Comparison of ENCODE assay signal across 8 mouse cellular contexts in genomic region chr11:120713580-120714518, GRCm38 (mm10). TPM values are rescaled to one million over a fixed set of nuclear protein-coding genes. Genes with fewer than 3 reads are reported as not detected.
A peak's percentile ranks its signal among the peaks of the same experiment; 100 is the strongest.
DNase-seq lines count a peak whose midpoint lies in the region; ATAC-seq lines count a peak whose summit lies in the region.

Gene Cenpx (minus strand): TSS chr11:120713738.
Gene Lrrc45 (plus strand): TSS chr11:120713925.

- intact Hi-C loops in heart, postnatal 14 days (cut with DNase I) = loop anchor here (2.0 to 5.0 kb wide), 4 partner anchors 95 to 227 kb away; no protein-coding TSS in a partner anchor

- H3K4me2 ChIP-seq in forebrain, embryonic 14.5 days (ENCODE audit: low read length) = peak within 1 kb of the TSS; percentile 94
- peak within 1 kb of the TSS; percentile 100 for H3K4me2 ChIP-seq in neural tube, embryonic 15.5 days

- 4% methylated on average over 53 of the region's 53 CpGs for WGBS in forebrain, embryonic 14.5 days
- 2% methylated on average over 53 of the region's 53 CpGs for WGBS in neural tube, embryonic 15.5 days

- DNase-seq in ES-CJ7 (ENCODE audit: low read depth, low spot score) = peak; percentile 98
- DNase-seq in cerebellum, adult 11 months = peak; percentile 95
- DNase-seq in forebrain, embryonic 14.5 days (ENCODE audit: low spot score) = peak; percentile 100
- peak; percentile 94 to 95 for DNase-seq in heart, postnatal 14 days
- peak; percentile 98 for DNase-seq in layer of hippocampus, adult 11-12 months (ENCODE audit: low spot score)
- peak; percentile 99 for DNase-seq in lung, adult 18-20 months
- DNase-seq in testis, postnatal 14 days (ENCODE audit: low spot score) = peak; percentile 98

- peak within 1 kb of the TSS; percentile 50 for H3K4me3 ChIP-seq in forebrain, embryonic 14.5 days (ENCODE audit: low read depth, low read length)
- H3K4me3 ChIP-seq in neural tube, embryonic 15.5 days (replicated peaks) = peak within 1 kb of the TSS; percentile 67

- ATAC-seq in forebrain, embryonic 14.5 days = peak; percentile 98
- peak; percentile 97 for ATAC-seq in neural tube, embryonic 15.5 days (ENCODE audit: low FRiP score)

- H3K27me3 ChIP-seq in forebrain, embryonic 14.5 days (replicated peaks; ENCODE audit: control insufficient read depth, insufficient read depth, low read length) = no peaks in the 10 kb centered on the region
- no peaks in the 10 kb centered on the region for H3K27me3 ChIP-seq in neural tube, embryonic 15.5 days (replicated peaks)

- H3K9ac ChIP-seq in forebrain, embryonic 14.5 days (ENCODE audit: low read length) = peak within 1 kb of the TSS; percentile 75
- peak within 1 kb of the TSS; percentile 69 for H3K9ac ChIP-seq in neural tube, embryonic 15.5 days (replicated peaks)

- H3K27ac ChIP-seq in forebrain, embryonic 14.5 days (ENCODE audit: low read depth, low read length) = peak within 1 kb of the TSS; percentile 63
- H3K27ac ChIP-seq in neural tube, embryonic 15.5 days (replicated peaks) = peak within 1 kb of the TSS; percentile 84

- peaks cover 9% of the 10 kb centered on the region for H3K4me1 ChIP-seq in forebrain, embryonic 14.5 days (ENCODE audit: control insufficient read depth, insufficient read depth, low read length)
- H3K4me1 ChIP-seq in neural tube, embryonic 15.5 days = peaks cover 37% of the 10 kb centered on the region

- H3K36me3 ChIP-seq in forebrain, embryonic 14.5 days (ENCODE audit: control insufficient read depth, insufficient read depth, low read length) = peaks cover 51% of the 10 kb centered on the region
- peaks cover 41% of the 10 kb centered on the region for H3K36me3 ChIP-seq in neural tube, embryonic 15.5 days

- H3K9me3 ChIP-seq in forebrain, embryonic 14.5 days (replicated peaks; ENCODE audit: control insufficient read depth, low read length) = no peaks in the 10 kb centered on the region
- no peaks in the 10 kb centered on the region for H3K9me3 ChIP-seq in neural tube, embryonic 15.5 days (replicated peaks)

RNA-seq across cellular contexts. Expression of gene Cenpx, which starts in this region (rescaled TPM):
- polyA plus RNA-seq in forebrain, embryonic 14.5 days (2014; fragmentation: Nextera tagmentation; extraction: Ambion mirVana) = 108 and 140 TPM in 2 replicates
- total RNA-seq in heart, postnatal 14 days (2021) = 10 to 100 TPM; 35.4 to 36.4 TPM
- 108 and 115 TPM in 2 replicates for polyA plus RNA-seq in neural tube, embryonic 15.5 days (2015; fragmentation: Nextera tagmentation; extraction: Ambion mirVana)

RNA-seq across cellular contexts. Expression of gene Lrrc45, which starts in this region (rescaled TPM):
- 39.0 and 59.5 TPM in 2 replicates for polyA plus RNA-seq in forebrain, embryonic 14.5 days (2014; fragmentation: Nextera tagmentation; extraction: Ambion mirVana)
- total RNA-seq in heart, postnatal 14 days (2021) = 10 to 100 TPM in 1 of 2 experiments, 1 to 10 TPM in 1; 9.2 to 10.9 TPM
- polyA plus RNA-seq in neural tube, embryonic 15.5 days (2015; fragmentation: Nextera tagmentation; extraction: Ambion mirVana) = 76.8 and 81.3 TPM in 2 replicates

Comparison
In these comparisons a context has a peak if more than half of its experiments do, and no peak if none do; other contexts are left out.
1. Peak in every context shown above with its lines: DNase-seq, ATAC-seq, H3K4me3 ChIP-seq and H3K27ac ChIP-seq.